Mouse (Mus musculus) CH12.LX (cell line): ENCODE measurements around the gene Kcnk15. TPM values are rescaled to one million over a fixed set of nuclear protein-coding genes. Genes with fewer than 3 reads are reported as not detected.
A peak's percentile ranks its signal among the peaks of the same experiment; 100 is the strongest.

Experiments
- DNase-seq: peaks from one replicate; pipeline ENCODE4 v3.0.0-alpha.2; 2013; ENCODE audit errors: extremely low read depth
- H3K27ac ChIP-seq: 2 replicates; pipeline ENCODE4 v1.5.1; 2012; ENCODE audit warnings: low read depth, mild to moderate bottlenecking, control low read depth, moderate library complexity; ENCODE audit not compliant: insufficient read depth
- H3K27me3 ChIP-seq: replicated peaks from 2 replicates; pipeline ENCODE3; 2012; ENCODE audit warnings: inconsistent platforms
- H3K36me3 ChIP-seq, 2 experiments: replicated peaks in 1 of 2; 2 replicates each; pipeline versions ENCODE3 to v1.6.1; 2012; ENCODE audit warnings: inconsistent platforms in 1 of 2, low read length in 1 of 2, mild to moderate bottlenecking in 1 of 2, mixed read lengths in 1 of 2, moderate library complexity in 1 of 2; ENCODE audit not compliant: control insufficient read depth in 1 of 2, insufficient read depth in 1 of 2
- H3K4me1 ChIP-seq, 2 experiments: 2 replicates each; pipeline ENCODE4 v1.6.1; 2012; ENCODE audit warnings: inconsistent platforms in 1 of 2, moderate library complexity in 1 of 2; ENCODE audit not compliant: insufficient read depth in 2 of 2, control insufficient read depth in 1 of 2
- H3K4me2 ChIP-seq: 2 replicates; pipeline ENCODE4 v1.6.1; 2012; ENCODE audit warnings: low read depth, mild to moderate bottlenecking, control low read depth; ENCODE audit not compliant: poor library complexity, insufficient read depth, severe bottlenecking
- H3K4me3 ChIP-seq, 3 experiments: fragments of 150-350 bp in 1 of 3; sonication (generic) in 1 of 3; replicated peaks in 1 of 3; 2 replicates each; pipeline versions ENCODE3 to v1.5.1; 2011 to 2012; ENCODE audit warnings: low read depth in 2 of 3, low read length in 2 of 3, mild to moderate bottlenecking in 2 of 3, moderate library complexity in 2 of 3, control low read depth in 1 of 3, improper control_type of control experiment in 1 of 3, inconsistent platforms in 1 of 3, mixed read lengths in 1 of 3; ENCODE audit not compliant: poor library complexity in 1 of 3
- H3K79me2 ChIP-seq: replicated peaks from 2 replicates; pipeline ENCODE4 v1.6.1; 2012; ENCODE audit warnings: mild to moderate bottlenecking, moderate library complexity; ENCODE audit not compliant: control insufficient read depth, poor library complexity, insufficient read depth, severe bottlenecking; ENCODE audit errors: extremely low read depth
- H3K9ac ChIP-seq: 2 replicates; pipeline ENCODE4 v1.6.1; 2012; ENCODE audit warnings: low read depth, mild to moderate bottlenecking, control low read depth, moderate library complexity; ENCODE audit not compliant: insufficient read depth
- H3K9me3 ChIP-seq: replicated peaks from 2 replicates; pipeline ENCODE3; 2012; ENCODE audit warnings: low read length, inconsistent platforms, mixed read lengths
- BHLHE40 ChIP-seq: IDR thresholded peaks from 2 replicates; pipeline ENCODE4 v1.6.1; 2011; ENCODE audit warnings: mild to moderate bottlenecking, low read depth, low read length, improper control_type of control experiment
- CHD1 ChIP-seq: IDR thresholded peaks from 2 replicates; pipeline ENCODE4 v1.6.1; 2012; ENCODE audit warnings: low read depth, low read length, improper control_type of control experiment, inconsistent platforms
- CHD2 ChIP-seq: IDR thresholded peaks from 2 replicates; pipeline ENCODE4 v1.6.1; 2011; ENCODE audit warnings: low read length, improper control_type of control experiment
- E2F4 ChIP-seq: IDR thresholded peaks from 2 replicates; pipeline ENCODE4 v1.6.1; 2011; ENCODE audit warnings: low read depth, low read length, improper control_type of control experiment; ENCODE audit not compliant: insufficient replicate concordance
- GABPA ChIP-seq: IDR thresholded peaks from 2 replicates; pipeline ENCODE4 v1.6.1; 2012; ENCODE audit warnings: low read depth, low read length, improper control_type of control experiment, inconsistent platforms; ENCODE audit not compliant: insufficient replicate concordance
- JUN ChIP-seq: IDR thresholded peaks from 2 replicates; pipeline ENCODE4 v1.6.1; 2011; ENCODE audit warnings: low read depth, mild to moderate bottlenecking, low read length, improper control_type of control experiment, moderate library complexity; ENCODE audit not compliant: insufficient read depth
- JUND ChIP-seq: conservative IDR thresholded peaks from 2 replicates; pipeline ENCODE4 v1.6.1; 2011; ENCODE audit warnings: low read depth, low read length, improper control_type of control experiment
- MAFK ChIP-seq: IDR thresholded peaks from 2 replicates; pipeline ENCODE4 v1.6.1; 2011; ENCODE audit warnings: low read length, improper control_type of control experiment; ENCODE audit not compliant: insufficient replicate concordance
- MAX ChIP-seq: IDR thresholded peaks from 2 replicates; pipeline ENCODE4 v1.6.1; 2011; ENCODE audit warnings: low read length, improper control_type of control experiment
- MAZ ChIP-seq: IDR thresholded peaks from 2 replicates; pipeline ENCODE4 v1.6.1; 2012; ENCODE audit warnings: low read depth, mild to moderate bottlenecking, inconsistent platforms, low read length, improper control_type of control experiment, moderate library complexity
- NRF1 ChIP-seq: IDR thresholded peaks from 2 replicates; pipeline ENCODE4 v1.6.1; 2014; ENCODE audit warnings: low read depth, mild to moderate bottlenecking, inconsistent platforms, low read length, improper control_type of control experiment, moderate library complexity
- RAD21 ChIP-seq: IDR thresholded peaks from 2 replicates; pipeline ENCODE4 v1.6.1; 2011; ENCODE audit warnings: low read depth, mild to moderate bottlenecking, low read length, improper control_type of control experiment, moderate library complexity
- TBP ChIP-seq: conservative IDR thresholded peaks from 2 replicates; pipeline ENCODE4 v1.6.1; 2011; ENCODE audit warnings: low read depth, low read length, improper control_type of control experiment
- TCF12 ChIP-seq: IDR thresholded peaks from 2 replicates; pipeline ENCODE4 v1.6.1; 2014; ENCODE audit warnings: low read depth, mild to moderate bottlenecking, inconsistent platforms, low read length, improper control_type of control experiment
- UBTF ChIP-seq: IDR thresholded peaks from 2 replicates; pipeline ENCODE4 v1.6.1; 2012; ENCODE audit warnings: low read depth, mild to moderate bottlenecking, inconsistent platforms, low read length, improper control_type of control experiment, moderate library complexity
- ZC3H11A ChIP-seq: IDR thresholded peaks from 2 replicates; pipeline ENCODE4 v1.6.1; 2012; ENCODE audit warnings: low read depth, mild to moderate bottlenecking, inconsistent platforms, low read length, improper control_type of control experiment
- ZKSCAN1 ChIP-seq: IDR thresholded peaks from 2 replicates; pipeline ENCODE4 v1.6.1; 2012; ENCODE audit warnings: low read depth, inconsistent platforms, low read length, improper control_type of control experiment, borderline replicate concordance
- ZMIZ1 ChIP-seq: IDR thresholded peaks from 2 replicates; pipeline ENCODE4 v1.6.1; 2012; ENCODE audit warnings: low read depth, mild to moderate bottlenecking, inconsistent platforms, low read length, improper control_type of control experiment
- ZNF384 ChIP-seq: IDR thresholded peaks from 2 replicates; pipeline ENCODE4 v1.6.1; 2012; ENCODE audit warnings: low read depth, low read length, improper control_type of control experiment, inconsistent platforms
- dilution Hi-C: fragments of 300-500 bp; cut with MboI; formaldehyde crosslinking; loops from 2 replicates; pipeline ENCODE4 v1.14.3; 2020; ENCODE audit warnings: low sequenced_read_pairs; ENCODE audit not compliant: extremely low pct_unique_long_range_greater_than_20kb, extremely low pct_ligation_motif_present
- in situ Hi-C: fragments of 300-500 bp; cut with MboI; formaldehyde crosslinking; loops from 3 replicates; pipeline ENCODE4 v1.14.3; 2019; ENCODE audit warnings: low sequenced_read_pairs, low pct_ligation_motif_present, low pct_unique_long_range_greater_than_20kb, mixed read lengths
- polyA plus RNA-seq: library from polyadenylated mRNA; unstranded; fragments of >175 nt; gene quantifications from 2 replicates; pipeline ENCODE4 v1.2.1, GENCODE M21; 2012; ENCODE audit warnings: low read depth; ENCODE audit not compliant: insufficient read length
- total RNA-seq, 2 experiments: library from RNA; depleted of rRNA; stranded (reverse); fragments of 300-350 nt in 1 of 2; fragments of >200 nt in 1 of 2; gene quantifications; 2 replicates each; pipeline ENCODE4 v1.2.3; 2012 to 2014

Gene Kcnk15
- total and polyA plus RNA-seq, 3 experiments, result not detected

- no peak for TF ChIP-seq CHD1
- TF ChIP-seq MAZ, result 0 out of 2 replicates have a peak, but pooled peaks have one; percentile 67
- peak; percentile 80 for TF ChIP-seq RAD21
- no peak for TF ChIP-seq ZNF384
- no peak for TF ChIP-seq ZMIZ1
- TF ChIP-seq NRF1, result peak; percentile 36; the same call in 1 of the 2 replicates
- TF ChIP-seq E2F4, result no peak
- TF ChIP-seq GABPA, result no peak
- peak; percentile 40 for TF ChIP-seq ZC3H11A
- TF ChIP-seq MAX, result 0 out of 2 replicates have a peak, but pooled peaks have one; percentile 27
- TF ChIP-seq BHLHE40, result no peak
- 0 out of 2 replicates have a peak, but pooled peaks have one; percentile 35 for TF ChIP-seq JUND
- no peak for TF ChIP-seq UBTF
- TF ChIP-seq CHD2, result no peak
- TF ChIP-seq MAFK, result no peak
- TF ChIP-seq ZKSCAN1, result no peak
- TF ChIP-seq JUN, result no peak
- peak; percentile 54; the same call in 1 of the 2 replicates for TF ChIP-seq TCF12
- TF ChIP-seq TBP, result no peak
These were observed 15.4 kb upstream of the Kcnk15 start (continued) for GRCm38 (mm10) chr2:163838043-163838442.

- no peak overlapping the region for H3K27ac ChIP-seq
- no peak overlapping the region for H3K4me3 ChIP-seq
- no peak overlapping the region for H3K4me2 ChIP-seq
- H3K27me3 ChIP-seq, result peaks cover 44% of the 10 kb centered on the region
- TF ChIP-seq ZC3H11A (no peak), CHD1 (no peak)
- H3K36me3 ChIP-seq, result no peaks in the 10 kb centered on the region
- H3K4me1 ChIP-seq, result no peaks in the 10 kb centered on the region
- H3K9ac ChIP-seq, result no peak overlapping the region
- in situ Hi-C loops, result no loop called here
- no peaks in the 10 kb centered on the region for H3K79me2 ChIP-seq
- no peaks in the 10 kb centered on the region for H3K9me3 ChIP-seq
- no peak for DNase-seq
- dilution Hi-C loops, result no loop called here
These were observed 13.9 kb upstream of the Kcnk15 start for GRCm38 (mm10) chr2:163839519-163839918.

GRCm38 (mm10) chr2:163842043-163842442, 11.4 kb upstream of the Kcnk15 start:
- H3K4me3 ChIP-seq, result no peak overlapping the region
- H3K4me2 ChIP-seq, result no peak overlapping the region
- no peaks in the 10 kb centered on the region for H3K9me3 ChIP-seq
- H3K4me1 ChIP-seq, result no peaks in the 10 kb centered on the region
- dilution Hi-C loops, result no loop called here
- no peaks in the 10 kb centered on the region for H3K36me3 ChIP-seq
- H3K9ac ChIP-seq, result no peak overlapping the region
- in situ Hi-C loops, result no loop called here
- no peak for TF ChIP-seq JUN
- peak; percentile 67; the same call in 1 of the 2 replicates for TF ChIP-seq TBP
- peaks cover 41% of the 10 kb centered on the region for H3K27me3 ChIP-seq
- DNase-seq, result peak; percentile 10
- no peaks in the 10 kb centered on the region for H3K79me2 ChIP-seq
- no peak overlapping the region for H3K27ac ChIP-seq
